Mouse (Mus musculus) cerebellum, postnatal 10 days (tissue): ENCODE measurements at regions not wholly inside any gene's neighbourhood (a gene's known extent, or its start where the extent isn't known, plus 50 kb on each side); places are given as distances from the start of the nearest gene placed in this dataset.

Experiments
- DNase-seq, 2 experiments: peaks; one replicate each; pipeline ENCODE4 v3.0.0; 2021; ENCODE audit warnings: mixed read lengths in 2 of 2

GRCm38 (mm10) chr11:18399561-18399960 is 445.9 kb upstream of the Etaa1 start:
- DNase-seq = peak; percentile 32 to 46

GRCm38 (mm10) chr11:18396397-18396796 is 442.7 kb upstream of the Etaa1 start:
- no peak for DNase-seq

GRCm38 (mm10) chr11:18395631-18396030 is 442.0 kb upstream of the Etaa1 start:
- DNase-seq = no peak

- DNase-seq = no peak
Observed at GRCm38 (mm10) chr11:18372813-18373332, 419.2 kb upstream of the Etaa1 start.

- peak in 1 of 2 experiments; percentile 10 for DNase-seq
Observed at GRCm38 (mm10) chr11:18371304-18371703, 417.6 kb upstream of the Etaa1 start.

GRCm38 (mm10) chr11:18370861-18371260 is 417.2 kb upstream of the Etaa1 start:
- DNase-seq = peak; percentile 46 to 54

GRCm38 (mm10) chr11:18354866-18355265 is 401.2 kb upstream of the Etaa1 start:
- peak in 1 of 2 experiments; percentile 6 for DNase-seq

GRCm38 (mm10) chr11:18354156-18354555 is 400.5 kb upstream of the Etaa1 start:
- no peak for DNase-seq

GRCm38 (mm10) chr11:18347841-18348240 is 394.2 kb upstream of the Etaa1 start:
- peak; percentile 38 to 51 for DNase-seq

- DNase-seq = no peak
Observed at GRCm38 (mm10) chr11:18313510-18314301, 360.0 kb upstream of the Etaa1 start.

- peak; percentile 23 to 28 for DNase-seq
Observed at GRCm38 (mm10) chr11:18296194-18297125, 342.8 kb upstream of the Etaa1 start.

- DNase-seq = no peak
Observed at GRCm38 (mm10) chr11:18278585-18279136, 325.0 kb upstream of the Etaa1 start.

- no peak for DNase-seq
Observed at GRCm38 (mm10) chr11:18272392-18272791, 318.7 kb upstream of the Etaa1 start.

GRCm38 (mm10) chr11:18266161-18266560 is 312.5 kb upstream of the Etaa1 start:
- DNase-seq = no peak

GRCm38 (mm10) chr11:18262901-18263300 is 309.2 kb upstream of the Etaa1 start:
- no peak for DNase-seq

- DNase-seq = no peak
Observed at GRCm38 (mm10) chr11:18249236-18249635, 295.6 kb upstream of the Etaa1 start.

GRCm38 (mm10) chr11:18216762-18217161 is 263.1 kb upstream of the Etaa1 start:
- no peak for DNase-seq

- no peak for DNase-seq
Observed at GRCm38 (mm10) chr11:18173028-18173427, 219.4 kb upstream of the Etaa1 start.

- no peak for DNase-seq
Observed at GRCm38 (mm10) chr11:18171207-18171776, 217.6 kb upstream of the Etaa1 start.

GRCm38 (mm10) chr11:18165609-18166347 is 212.1 kb upstream of the Etaa1 start:
- DNase-seq = no peak

GRCm38 (mm10) chr11:18164025-18164423 is 210.3 kb upstream of the Etaa1 start:
- no peak for DNase-seq
